Mouse (Mus musculus): ENCODE measurements around the gene Mdm4. TPM values are rescaled to one million over a fixed set of nuclear protein-coding genes. Genes with fewer than 3 reads are reported as not detected.

Mdm4 gene
- polyA plus RNA-seq, 1 experiment from 2014 or later: 14.1 TPM

DNA sequence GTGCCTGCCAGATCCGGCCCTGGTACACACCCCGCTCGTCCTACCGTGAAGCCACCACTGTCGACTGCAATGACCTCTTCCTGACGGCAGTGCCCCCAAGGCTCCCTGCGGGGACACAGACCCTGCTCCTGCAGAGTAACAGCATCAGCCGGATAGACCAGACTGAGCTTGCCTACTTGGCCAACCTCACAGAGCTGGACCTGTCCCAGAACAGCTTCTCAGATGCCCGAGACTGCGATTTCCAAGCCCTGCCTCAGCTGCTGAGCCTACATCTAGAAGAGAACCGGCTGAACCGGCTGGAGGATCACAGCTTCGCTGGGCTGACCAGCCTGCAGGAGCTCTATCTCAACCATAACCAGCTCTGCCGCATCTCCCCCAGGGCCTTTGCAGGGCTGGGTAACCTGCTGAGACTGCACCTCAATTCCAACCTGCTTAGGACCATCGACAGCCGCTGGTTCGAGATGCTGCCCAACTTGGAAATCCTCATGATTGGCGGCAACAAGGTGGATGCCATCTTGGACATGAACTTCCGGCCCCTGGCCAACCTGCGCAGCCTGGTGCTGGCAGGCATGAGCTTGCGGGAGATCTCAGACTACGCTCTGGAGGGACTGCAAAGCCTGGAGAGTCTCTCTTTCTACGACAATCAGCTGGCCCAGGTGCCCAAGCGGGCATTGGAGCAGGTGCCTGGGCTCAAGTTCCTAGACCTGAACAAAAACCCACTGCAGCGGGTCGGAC, 92.9 kb downstream of the Mdm4 start:
- no peak for ATAC-seq (ENCODE audit: insufficient read depth)
- H3K4me1 ChIP-seq (replicated peaks): no peaks in the 10 kb centered on the region
- no peak overlapping the region for H3K27ac ChIP-seq (replicated peaks)
- no peaks in the 10 kb centered on the region for H3K36me3 ChIP-seq (replicated peaks)
- H3K9ac ChIP-seq: no peak overlapping the region
- no peaks in the 10 kb centered on the region for H3K9me3 ChIP-seq (replicated peaks)
- 74% methylated on average over 26 of the region's 26 CpGs for WGBS (ENCODE audit: insufficient replicate concordance)
- no peaks in the 10 kb centered on the region for H3K27me3 ChIP-seq
- H3K4me3 ChIP-seq (replicated peaks): no peak overlapping the region
- no peak overlapping the region for H3K4me2 ChIP-seq

DNA sequence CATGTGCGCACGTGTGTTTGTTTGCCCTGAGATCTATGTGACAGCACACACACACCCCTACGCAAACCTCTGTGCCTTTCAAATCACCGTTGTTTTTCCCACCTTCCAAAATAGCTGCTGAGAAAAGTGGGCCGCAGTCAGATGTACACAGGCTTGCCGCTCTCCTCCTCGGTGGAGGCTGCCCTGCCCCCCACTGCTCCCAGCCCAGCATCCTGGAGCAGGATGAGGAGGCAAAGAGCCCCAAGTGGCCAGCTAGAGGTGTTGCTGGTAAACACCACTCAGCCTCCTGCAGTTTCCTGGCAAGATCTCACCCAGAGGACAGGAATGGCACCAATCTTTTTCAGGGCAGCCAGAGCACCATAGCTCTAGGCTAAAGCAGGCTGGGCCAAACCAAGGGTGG, 95.5 kb downstream of the Mdm4 start:
- H3K27me3 ChIP-seq: no peaks in the 10 kb centered on the region
- no peak overlapping the region for H3K27ac ChIP-seq (replicated peaks)
- WGBS (ENCODE audit: insufficient replicate concordance): 37% methylated on average over 7 of the region's 7 CpGs
- no peak overlapping the region for H3K9ac ChIP-seq
- H3K36me3 ChIP-seq (replicated peaks): no peaks in the 10 kb centered on the region
- no peaks in the 10 kb centered on the region for H3K9me3 ChIP-seq (replicated peaks)
- no peak overlapping the region for H3K4me2 ChIP-seq
- no peaks in the 10 kb centered on the region for H3K4me1 ChIP-seq (replicated peaks)
- no peak for ATAC-seq (ENCODE audit: insufficient read depth)
- no peak overlapping the region for H3K4me3 ChIP-seq (replicated peaks)

DNA sequence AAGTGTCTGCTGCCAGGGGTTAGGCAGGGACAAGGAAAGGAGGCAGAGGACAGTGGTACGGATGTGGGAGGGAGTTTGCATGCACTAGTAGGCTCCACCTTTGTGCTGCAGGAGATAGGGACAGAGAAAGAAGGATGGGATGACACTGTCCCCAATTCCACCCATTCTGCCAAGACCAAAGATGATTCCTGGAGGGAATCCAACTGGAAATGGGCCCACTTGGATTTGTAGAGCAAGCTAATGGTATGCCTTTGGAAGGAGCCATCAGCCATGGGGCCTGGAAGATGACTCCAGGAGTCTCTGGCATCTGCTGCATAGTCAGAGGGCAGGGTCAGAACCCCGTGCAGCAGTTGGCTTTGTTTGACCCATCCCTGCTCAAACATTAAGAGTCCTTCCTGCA, 97.9 kb downstream of the Mdm4 start:
- Histone ChIP-seq H3K4me3 (replicated peaks) (no peak overlapping the region), H3K4me2 (no peak overlapping the region), H3K27me3 (no peaks in the 10 kb centered on the region; the same call in 1 of the 2 replicates), H3K36me3 (replicated peaks) (no peaks in the 10 kb centered on the region), H3K4me1 (replicated peaks) (no peaks in the 10 kb centered on the region), H3K9ac (no peak overlapping the region), H3K27ac (replicated peaks) (no peak overlapping the region), H3K9me3 (replicated peaks) (no peaks in the 10 kb centered on the region)
- no peak for ATAC-seq (ENCODE audit: insufficient read depth)
- 47% methylated on average over 2 of the region's 2 CpGs for WGBS (ENCODE audit: insufficient replicate concordance)

DNA sequence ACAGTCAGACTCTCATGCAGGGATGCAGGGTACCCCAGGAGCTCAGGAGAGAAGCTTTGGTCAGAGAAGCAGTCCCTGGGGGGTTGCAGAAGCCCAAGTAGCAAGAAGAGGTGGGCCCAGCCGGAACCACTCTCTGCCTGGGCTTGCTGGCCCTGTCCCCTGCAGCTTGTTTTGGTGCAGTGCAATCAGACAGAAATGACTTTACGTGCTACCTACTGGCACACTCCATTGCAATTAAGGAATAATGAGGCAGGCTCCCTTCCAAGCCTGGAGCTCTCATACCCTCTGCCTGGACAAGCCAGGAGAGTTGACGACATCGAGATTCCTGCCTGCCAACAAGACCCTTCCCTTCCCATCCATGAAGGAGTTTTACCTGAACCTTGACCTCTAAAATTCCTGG, 100.1 kb downstream of the Mdm4 start:
- no peaks in the 10 kb centered on the region; the same call in 1 of the 2 replicates for H3K27me3 ChIP-seq
- H3K27ac ChIP-seq (replicated peaks): no peak overlapping the region
- no peaks in the 10 kb centered on the region for H3K9me3 ChIP-seq (replicated peaks)
- no peak overlapping the region for H3K9ac ChIP-seq
- 58% methylated on average over 4 of the region's 4 CpGs for WGBS (ENCODE audit: insufficient replicate concordance)
- H3K4me3 ChIP-seq (replicated peaks): no peak overlapping the region
- no peaks in the 10 kb centered on the region for H3K4me1 ChIP-seq (replicated peaks)
- no peak overlapping the region for H3K4me2 ChIP-seq
- no peaks in the 10 kb centered on the region for H3K36me3 ChIP-seq (replicated peaks)
- no peak for ATAC-seq (ENCODE audit: insufficient read depth)

DNA sequence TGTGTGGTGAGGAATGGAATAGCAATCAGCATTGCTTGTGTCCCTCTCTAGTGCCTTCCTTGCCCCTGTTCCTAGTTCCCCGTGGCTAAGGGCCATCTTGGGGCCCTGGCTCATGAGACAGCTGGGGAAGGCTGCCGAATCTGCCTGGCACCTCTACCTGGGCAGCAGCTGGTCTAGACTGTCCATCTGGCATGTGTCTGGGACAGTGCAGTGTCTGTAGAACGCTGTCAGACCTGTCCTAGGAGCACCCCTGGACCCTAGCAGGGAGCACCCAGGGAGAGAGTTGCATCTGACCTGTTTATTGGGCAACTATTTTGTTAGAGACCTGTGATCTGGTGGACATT, 101.5 kb downstream of the Mdm4 start:
- ATAC-seq (ENCODE audit: insufficient read depth): no peak
- H3K27me3 ChIP-seq: no peaks in the 10 kb centered on the region; the same call in 1 of the 2 replicates

DNA sequence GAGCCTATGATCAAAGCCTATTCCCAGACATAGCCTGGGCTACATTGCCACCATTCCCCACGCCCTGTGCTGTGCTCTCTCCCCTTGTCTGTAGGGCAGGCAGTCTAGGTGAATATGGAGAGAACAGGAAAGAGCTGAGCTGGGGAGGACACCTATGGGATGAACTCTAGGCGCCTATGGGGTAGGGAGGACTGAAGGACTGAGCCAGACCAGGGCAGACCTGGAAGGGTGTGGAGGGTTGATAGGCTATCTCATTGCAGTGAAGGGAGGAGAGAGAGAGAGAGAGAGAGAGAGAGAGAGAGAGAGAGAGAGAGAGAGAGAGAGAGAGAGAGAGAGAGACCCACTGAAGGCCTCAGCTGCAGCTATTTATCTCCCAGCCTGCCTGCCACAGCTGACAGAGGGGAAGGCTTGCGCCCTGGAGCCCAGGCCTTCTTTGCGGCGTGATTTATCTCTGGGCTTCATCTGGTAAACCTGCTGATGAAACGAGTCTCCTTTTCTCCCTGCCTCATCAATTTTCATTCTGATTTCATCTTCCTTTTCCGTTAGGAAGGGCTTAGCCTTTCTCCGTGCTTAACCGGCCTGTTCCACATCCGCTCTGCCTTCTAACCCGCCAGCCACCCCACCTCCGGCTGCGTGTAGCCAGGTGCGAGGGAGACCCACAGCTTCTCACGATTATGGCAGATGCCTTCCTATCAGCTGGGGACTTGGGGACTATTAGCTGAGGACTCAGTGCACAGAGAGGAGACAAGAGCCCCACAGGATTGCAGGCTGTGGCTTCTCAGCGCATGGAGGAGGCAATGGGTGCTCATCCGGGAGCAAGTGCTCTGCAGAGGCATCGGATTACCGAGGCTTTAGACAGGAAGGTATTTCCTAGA, 102.1 kb downstream of the Mdm4 start:
- no peaks in the 10 kb centered on the region for H3K36me3 ChIP-seq (replicated peaks)
- no peak overlapping the region for H3K27ac ChIP-seq (replicated peaks)
- H3K4me3 ChIP-seq (replicated peaks): no peak overlapping the region
- H3K4me1 ChIP-seq (replicated peaks): no peaks in the 10 kb centered on the region
- H3K9me3 ChIP-seq (replicated peaks): no peaks in the 10 kb centered on the region
- no peak overlapping the region for H3K4me2 ChIP-seq
- H3K27me3 ChIP-seq: no peaks in the 10 kb centered on the region; the same call in 1 of the 2 replicates
- H3K9ac ChIP-seq: no peak overlapping the region
- 45% methylated on average over 19 of the region's 19 CpGs for WGBS (ENCODE audit: insufficient replicate concordance)
- ATAC-seq (ENCODE audit: insufficient read depth): no peak

More for the DNA sequence above, 101.5 kb downstream of the Mdm4 start:
- H3K9ac ChIP-seq: no peak overlapping the region
- no peaks in the 10 kb centered on the region for H3K36me3 ChIP-seq (replicated peaks)
- no peak overlapping the region for H3K4me3 ChIP-seq (replicated peaks)
- H3K27ac ChIP-seq (replicated peaks): no peak overlapping the region
- H3K4me1 ChIP-seq (replicated peaks): no peaks in the 10 kb centered on the region
- WGBS (ENCODE audit: insufficient replicate concordance): 29% methylated on average over 3 of the region's 3 CpGs
- H3K9me3 ChIP-seq (replicated peaks): no peaks in the 10 kb centered on the region
- no peak overlapping the region for H3K4me2 ChIP-seq

DNA sequence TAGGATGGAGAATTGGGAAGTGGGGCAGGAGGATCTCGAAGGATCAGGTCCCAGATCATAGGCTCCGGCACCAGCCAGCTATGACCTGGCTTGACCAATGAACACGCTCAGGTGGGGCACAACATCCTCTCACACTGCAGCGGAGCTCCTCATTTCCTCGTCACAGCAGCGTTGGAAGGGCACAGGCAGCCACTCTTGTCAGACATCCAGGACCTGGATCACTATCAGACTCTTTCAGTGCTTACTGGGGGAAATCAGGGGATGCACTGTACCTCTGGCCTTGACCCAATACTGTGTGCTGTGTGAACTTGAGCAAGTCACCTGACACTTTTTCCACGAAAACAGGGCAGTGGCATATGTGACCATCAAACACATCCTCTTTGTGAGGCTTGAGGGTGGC, 105.1 kb downstream of the Mdm4 start:
- no peak overlapping the region for H3K27ac ChIP-seq (replicated peaks)
- ATAC-seq (ENCODE audit: insufficient read depth): no peak
- no peak overlapping the region for H3K9ac ChIP-seq
- 59% methylated on average over 7 of the region's 7 CpGs for WGBS (ENCODE audit: insufficient replicate concordance)
- no peaks in the 10 kb centered on the region for H3K4me1 ChIP-seq (replicated peaks)
- H3K36me3 ChIP-seq (replicated peaks): no peaks in the 10 kb centered on the region
- no peak overlapping the region for H3K4me2 ChIP-seq
- no peak overlapping the region for H3K4me3 ChIP-seq (replicated peaks)
- H3K9me3 ChIP-seq (replicated peaks): no peaks in the 10 kb centered on the region
- no peaks in the 10 kb centered on the region; the same call in 1 of the 2 replicates for H3K27me3 ChIP-seq

DNA sequence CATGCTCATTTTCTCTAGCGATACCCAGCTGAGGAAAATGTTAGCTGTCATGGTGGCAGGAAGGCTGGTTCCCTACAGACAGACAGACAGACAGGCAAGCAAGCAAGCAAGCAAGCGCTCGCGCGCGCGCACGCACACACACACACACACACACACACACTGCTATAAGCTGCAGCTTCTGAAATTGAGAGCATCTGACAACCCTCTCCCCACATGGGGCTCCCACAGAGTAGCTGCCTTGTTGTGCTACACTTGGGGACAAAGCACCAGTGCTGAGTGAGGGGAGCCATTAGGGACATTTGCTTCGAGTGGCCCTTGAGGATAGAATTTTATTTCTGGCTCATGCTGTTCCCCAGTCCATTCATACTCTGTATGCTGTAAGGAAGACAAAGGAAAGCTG, 108.1 kb downstream of the Mdm4 start:
- no peaks in the 10 kb centered on the region for H3K4me1 ChIP-seq (replicated peaks)
- no peak for ATAC-seq (ENCODE audit: insufficient read depth)
- H3K27me3 ChIP-seq: peaks cover 5% of the 10 kb centered on the region
- no peak overlapping the region for H3K27ac ChIP-seq (replicated peaks)
- H3K4me3 ChIP-seq (replicated peaks): no peak overlapping the region
- H3K4me2 ChIP-seq: no peak overlapping the region
- no peak overlapping the region for H3K9ac ChIP-seq
- 83% methylated on average over 9 of the region's 9 CpGs for WGBS (ENCODE audit: insufficient replicate concordance)
- no peaks in the 10 kb centered on the region for H3K9me3 ChIP-seq (replicated peaks)
- no peaks in the 10 kb centered on the region for H3K36me3 ChIP-seq (replicated peaks)

DNA sequence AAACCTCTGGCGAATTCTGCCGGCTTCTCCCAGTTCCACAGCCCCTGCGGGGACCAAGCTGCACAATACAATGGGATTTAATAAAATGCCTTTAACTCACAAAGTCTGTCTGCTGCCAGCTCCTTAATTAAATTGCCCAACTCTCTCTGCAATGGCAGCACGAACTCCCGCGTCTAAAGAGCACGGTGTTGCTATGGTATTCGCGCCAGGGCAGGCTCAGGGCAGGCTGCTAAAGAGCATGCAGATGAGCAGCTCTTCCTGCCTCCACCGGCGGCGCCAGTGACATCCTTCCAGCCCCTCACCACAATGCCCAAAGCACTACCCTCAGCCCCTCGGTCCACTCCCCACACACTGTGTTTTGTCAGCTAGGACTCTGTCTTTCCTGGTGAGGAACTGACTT, 109.3 kb downstream of the Mdm4 start:
- H3K4me3 ChIP-seq (replicated peaks): no peak overlapping the region
- ATAC-seq (ENCODE audit: insufficient read depth): no peak
- 15% methylated on average over 13 of the region's 13 CpGs for WGBS (ENCODE audit: insufficient replicate concordance)
- H3K4me2 ChIP-seq: no peak overlapping the region; the same call in 1 of the 2 replicates
- no peak overlapping the region for H3K27ac ChIP-seq (replicated peaks)
- H3K27me3 ChIP-seq: peaks cover 5% of the 10 kb centered on the region
- H3K9me3 ChIP-seq (replicated peaks): no peaks in the 10 kb centered on the region
- H3K4me1 ChIP-seq (replicated peaks): no peaks in the 10 kb centered on the region
- H3K36me3 ChIP-seq (replicated peaks): no peaks in the 10 kb centered on the region
- H3K9ac ChIP-seq: no peak overlapping the region

DNA sequence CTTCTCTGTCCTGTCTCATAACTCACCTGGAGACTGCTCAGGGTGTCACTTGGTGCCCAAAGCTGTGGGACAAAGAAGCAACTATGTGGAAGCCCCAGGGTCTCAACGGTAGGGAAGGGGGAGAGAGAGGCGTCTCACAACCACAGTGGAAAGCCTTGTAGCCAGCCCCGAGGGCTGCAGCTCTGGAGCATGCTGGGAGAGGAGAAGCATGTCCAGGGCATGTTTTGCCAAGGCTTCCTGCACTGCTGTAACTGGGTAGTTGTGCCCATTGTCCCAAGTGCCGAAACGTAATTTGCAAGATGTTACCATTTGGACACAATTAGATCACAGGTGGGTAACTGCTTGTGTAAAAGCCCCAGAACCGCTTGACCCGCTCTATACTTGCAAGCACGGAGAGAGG, 111.1 kb downstream of the Mdm4 start:
- Histone ChIP-seq H3K36me3 (replicated peaks) (no peaks in the 10 kb centered on the region), H3K9me3 (replicated peaks) (no peaks in the 10 kb centered on the region), H3K4me1 (replicated peaks) (no peaks in the 10 kb centered on the region), H3K4me3 (replicated peaks) (no peak overlapping the region), H3K4me2 (no peak overlapping the region), H3K9ac (no peak overlapping the region), H3K27ac (replicated peaks) (no peak overlapping the region), H3K27me3 (peaks cover 5% of the 10 kb centered on the region)
- 67% methylated on average over 8 of the region's 8 CpGs for WGBS (ENCODE audit: insufficient replicate concordance)
- no peak for ATAC-seq (ENCODE audit: insufficient read depth)

DNA sequence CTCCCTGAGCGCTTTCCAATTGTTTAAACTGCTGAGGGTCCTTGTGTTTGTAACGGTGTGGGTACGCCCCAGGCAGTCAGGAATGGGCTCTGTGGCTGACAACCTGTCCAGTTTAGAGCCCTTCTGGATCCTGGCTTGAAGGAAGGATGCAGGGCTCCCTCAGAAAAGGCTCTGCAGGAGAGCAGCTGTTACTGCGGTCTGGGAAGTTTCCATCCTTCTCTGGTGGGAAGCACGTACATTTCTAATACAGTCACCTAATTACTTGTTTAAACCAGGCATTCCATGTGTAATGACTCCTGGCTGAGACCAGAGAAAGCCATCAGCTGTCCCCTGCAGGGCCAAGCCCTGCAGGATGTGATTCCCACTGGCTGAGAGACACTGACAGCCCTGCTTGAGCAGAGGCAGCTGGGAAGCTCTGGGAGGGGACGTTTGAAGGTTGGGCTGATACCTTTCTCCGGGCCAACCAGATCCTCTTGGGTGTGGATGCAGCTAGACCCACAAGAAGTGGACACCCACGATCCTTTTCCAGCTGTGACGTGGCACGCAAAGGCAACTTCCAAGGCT, 112.2 kb downstream of the Mdm4 start:
- no peak for ATAC-seq (ENCODE audit: insufficient read depth)
- 22% methylated on average over 10 of the region's 10 CpGs for WGBS (ENCODE audit: insufficient replicate concordance)
- H3K4me2 ChIP-seq: no peak overlapping the region
- no peak overlapping the region for H3K9ac ChIP-seq
- no peaks in the 10 kb centered on the region for H3K9me3 ChIP-seq (replicated peaks)
- peaks cover 5% of the 10 kb centered on the region for H3K27me3 ChIP-seq
- H3K4me1 ChIP-seq (replicated peaks): no peaks in the 10 kb centered on the region
- H3K36me3 ChIP-seq (replicated peaks): no peaks in the 10 kb centered on the region
- H3K4me3 ChIP-seq (replicated peaks): no peak overlapping the region
- H3K27ac ChIP-seq (replicated peaks): no peak overlapping the region
